Mouse (Mus musculus) gastrocnemius, postnatal 14 days (tissue): ENCODE measurements around the gene Dapp1. TPM values are rescaled to one million over a fixed set of nuclear protein-coding genes. Genes with fewer than 3 reads are reported as not detected.

Experiments
- DNase-seq: peaks from one replicate; pipeline ENCODE4 v3.0.0; 2021; ENCODE audit warnings: mixed read lengths
- intact Hi-C: fragments of 180-260 bp; cut with DNase I; formaldehyde crosslinking; loops from one replicate; pipeline ENCODE4 v1.15.1; 2025; ENCODE audit warnings: low total_unique reads
- total RNA-seq, 2 experiments: library from RNA; stranded (reverse); gene quantifications; 2 replicates each; pipeline ENCODE4 v1.2.3; 2021

Gene Dapp1
- total RNA-seq, 2 experiments from 2014 or later, result 0.84 to 1.1 TPM

DNA sequence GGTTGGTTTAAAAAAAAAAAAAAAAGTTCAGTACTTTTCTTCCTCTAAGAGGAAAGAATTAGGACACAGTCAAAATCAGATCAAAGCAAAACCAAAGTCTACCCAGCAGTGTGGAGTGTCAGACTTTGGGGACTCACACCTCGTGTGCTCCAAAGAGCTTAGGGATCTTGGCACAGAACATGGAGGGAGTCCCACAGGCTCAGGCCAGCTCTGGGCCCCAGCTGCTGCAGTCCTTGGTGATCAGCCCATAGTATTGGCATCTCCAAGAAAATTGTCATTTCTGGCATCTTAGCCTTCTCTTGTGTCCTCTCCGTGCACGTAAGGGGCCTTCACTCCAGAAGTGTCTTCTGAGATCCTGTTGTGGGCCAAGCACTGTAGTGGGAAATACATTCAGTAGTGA, 90.3 kb downstream of the Dapp1 start:
- intact Hi-C loops, result no loop called here

DNA sequence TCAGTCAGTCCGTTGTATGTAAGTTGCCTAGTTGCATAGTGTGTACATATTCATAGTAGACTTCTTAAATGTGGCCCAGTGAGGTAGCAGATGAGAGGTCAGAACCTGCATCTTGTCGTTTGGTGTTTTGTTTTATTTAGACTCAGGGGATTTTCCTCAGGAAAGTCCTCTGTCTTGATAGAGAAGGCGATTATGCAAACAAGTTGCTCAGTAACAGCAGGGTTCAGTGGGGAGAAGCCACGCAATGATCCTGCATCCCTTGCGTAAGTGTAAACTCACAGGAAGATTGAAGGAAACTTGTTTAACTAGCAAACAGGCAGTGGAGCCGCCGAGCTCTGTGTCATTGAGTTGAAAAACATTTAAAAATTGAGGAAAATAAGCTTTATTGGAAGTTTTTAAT, 93.4 kb downstream of the Dapp1 start:
- no peak for DNase-seq
- intact Hi-C loops, result no loop called here

More for the DNA sequence above, 90.3 kb downstream of the Dapp1 start:
- DNase-seq, result peak; percentile 15

DNA sequence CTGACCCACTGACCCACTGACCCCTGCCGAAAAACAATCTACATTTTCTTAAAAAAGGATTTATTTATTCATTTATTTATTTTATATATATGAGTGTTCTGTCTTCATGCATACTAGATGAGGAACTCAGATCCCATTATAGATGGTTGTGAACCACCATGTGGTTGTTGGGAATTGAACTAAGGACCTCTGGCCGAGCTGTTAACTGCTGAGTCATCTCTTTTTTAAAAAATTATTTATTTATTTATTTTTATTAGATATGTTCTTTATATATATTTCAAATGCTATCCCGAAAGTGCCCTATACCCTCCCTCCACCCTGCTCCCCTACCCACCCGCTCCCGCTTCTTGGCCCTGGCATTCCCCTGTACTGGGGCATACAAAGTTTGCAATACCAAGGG, 100.3 kb downstream of the Dapp1 start:
- intact Hi-C loops, result no loop called here
- no peak for DNase-seq

Other genes with a start within 250 kb of the Dapp1 start
- 10 to 100 TPM; 87.8 to 95.7 TPM for gene H2afz, start 117.1 kb downstream of the Dapp1 start, total RNA-seq
- 1 to 10 TPM; 7.2 to 9.6 TPM for gene Dnajb14, start 113.9 kb downstream of the Dapp1 start, total RNA-seq
- 10 to 100 TPM; 47.3 to 51.2 TPM for gene Lamtor3, start 63.0 kb downstream of the Dapp1 start, total RNA-seq
- 100 to 1,000 TPM; 105 to 170 TPM for gene 1110002E22Rik, start 83.5 kb upstream of the Dapp1 start, total RNA-seq
- gene Gm5105, start 85.8 kb upstream of the Dapp1 start, total RNA-seq, result 1 to 10 TPM; 1.4 to 1.6 TPM
- 1 to 10 TPM; 2.4 to 2.5 TPM for gene Trmt10a, start 161.9 kb upstream of the Dapp1 start, total RNA-seq
- 1 to 10 TPM; 1.9 to 2.7 TPM for gene Mttp, start 163.4 kb upstream of the Dapp1 start, total RNA-seq
- not detected for gene 4930579F01Rik, start 212.3 kb upstream of the Dapp1 start, total RNA-seq
- under 1 TPM; 0.13 to 0.37 TPM for gene Adh7, start 236.2 kb upstream of the Dapp1 start, total RNA-seq